Mouse (Mus musculus) hindbrain, embryonic 14.5 days (tissue): ENCODE data around the gene Tmprss9. TPM values are rescaled to one million over a fixed set of nuclear protein-coding genes. Genes with fewer than 3 reads are reported as not detected.

Experiments used
- ATAC-seq: fragments of 200-750 bp; cut with Nextera tagmentation; 2 replicates; pipeline ENCODE4 v1.8.0; 2017; ENCODE audit warnings: moderate number of reproducible peaks, mild to moderate bottlenecking, moderate TSS enrichment, moderate library complexity; ENCODE audit not compliant: low FRiP score
- DNase-seq: peaks from one replicate; pipeline ENCODE4 v3.0.0-alpha.2; 2015; ENCODE audit warnings: low spot score
- H3K27ac ChIP-seq: fragments of 300-500 bp; sonication (generic); 2 replicates; pipeline ENCODE4 v1.5.1; 2014; ENCODE audit warnings: mild to moderate bottlenecking, moderate library complexity
- H3K27me3 ChIP-seq: fragments of 300-500 bp; sonication (generic); 2 replicates; pipeline ENCODE4 v1.6.1; 2014; ENCODE audit warnings: mild to moderate bottlenecking, low read length, mixed read lengths; ENCODE audit not compliant: control insufficient read depth, insufficient read depth
- H3K36me3 ChIP-seq: fragments of 300-500 bp; sonication (generic); replicated peaks from 2 replicates; pipeline ENCODE4 v1.6.1; 2014; ENCODE audit not compliant: control insufficient read depth, insufficient read depth
- H3K4me1 ChIP-seq: fragments of 300-500 bp; sonication (generic); replicated peaks from 2 replicates; pipeline ENCODE4 v1.6.1; 2014; ENCODE audit warnings: antibody characterized with exemption, low read length, mixed read lengths; ENCODE audit not compliant: control insufficient read depth, insufficient read depth
- H3K4me2 ChIP-seq: fragments of 300-500 bp; sonication (generic); replicated peaks from 2 replicates; pipeline ENCODE4 v1.6.1; 2014; ENCODE audit warnings: mild to moderate bottlenecking, moderate library complexity
- H3K4me3 ChIP-seq: fragments of 300-500 bp; sonication (generic); replicated peaks from 2 replicates; pipeline ENCODE4 v1.5.1; 2014; ENCODE audit warnings: mild to moderate bottlenecking, low read length
- H3K9ac ChIP-seq: fragments of 300-500 bp; sonication (generic); 2 replicates; pipeline ENCODE4 v1.6.1; 2014
- H3K9me3 ChIP-seq: fragments of 300-500 bp; sonication (generic); 2 replicates; pipeline ENCODE4 v1.6.1; 2016; ENCODE audit warnings: low read length; ENCODE audit not compliant: control insufficient read depth
- WGBS: fragments of 180-500 bp; shearing (Covaris S2); extraction: QIAGEN DNeasy Blood & Tissue Kit; methylation state at CpG from one replicate; pipeline ENCODE4 v1.1.7; 2014; 5-methylcytosine and 5-hydroxymethylcytosine counted together
- polyA plus RNA-seq: library from polyadenylated mRNA; unstranded; fragments of >200 nt; fragmentation: Nextera tagmentation; extraction: Ambion mirVana; gene quantifications from 2 replicates; pipeline ENCODE4 v1.2.1, GENCODE M21; 2014

The Tmprss9 gene
- polyA plus RNA-seq, 1 experiment from 2014 or later: 0.17 TPM

GRCm38 (mm10) chr10:80931153-80931671, 59.6 kb downstream of the Tmprss9 start:
- peaks cover 56% of the 10 kb centered on the region for H3K4me1 ChIP-seq
- 3% methylated on average over 13 of the region's 14 CpGs for WGBS
- ATAC-seq (no peak), DNase-seq (no peak)
- H3K4me3 ChIP-seq: peak overlapping the region; percentile 40
- no peaks in the 10 kb centered on the region for H3K9me3 ChIP-seq
- peak overlapping the region; percentile 94 for H3K4me2 ChIP-seq
- H3K36me3 ChIP-seq: no peaks in the 10 kb centered on the region
- H3K27ac ChIP-seq: no peak overlapping the region
- H3K9ac ChIP-seq: no peak overlapping the region
- peaks cover 57% of the 10 kb centered on the region for H3K27me3 ChIP-seq

GRCm38 (mm10) chr10:80931695-80932094, 60.0 kb downstream of the Tmprss9 start:
- peaks cover 61% of the 10 kb centered on the region for H3K4me1 ChIP-seq
- H3K4me2 ChIP-seq: peak overlapping the region; percentile 94
- H3K9ac ChIP-seq: peak overlapping the region; percentile 18; the same call in 1 of the 2 replicates
- peak overlapping the region; percentile 40 for H3K4me3 ChIP-seq
- no peaks in the 10 kb centered on the region for H3K9me3 ChIP-seq
- H3K36me3 ChIP-seq: no peaks in the 10 kb centered on the region
- H3K27me3 ChIP-seq: peaks cover 62% of the 10 kb centered on the region
- no peak for ATAC-seq
- H3K27ac ChIP-seq: no peak overlapping the region
- no peak for DNase-seq
- under 1% methylated on average over 23 of the region's 26 CpGs for WGBS

GRCm38 (mm10) chr10:80932206-80932605, 60.6 kb downstream of the Tmprss9 start:
- H3K36me3 ChIP-seq: no peaks in the 10 kb centered on the region
- ATAC-seq (no peak), DNase-seq (no peak)
- no peak overlapping the region for H3K27ac ChIP-seq
- H3K9ac ChIP-seq: peak overlapping the region; percentile 18; the same call in 1 of the 2 replicates
- H3K4me3 ChIP-seq: peak overlapping the region; percentile 40
- 0% methylated on average over 20 of the region's 20 CpGs for WGBS
- H3K4me1 ChIP-seq: peaks cover 63% of the 10 kb centered on the region
- H3K4me2 ChIP-seq: peak overlapping the region; percentile 94
- peaks cover 64% of the 10 kb centered on the region for H3K27me3 ChIP-seq
- no peaks in the 10 kb centered on the region for H3K9me3 ChIP-seq

GRCm38 (mm10) chr10:80932700-80933420, 61.2 kb downstream of the Tmprss9 start:
- peak overlapping the region; percentile 94 for H3K4me2 ChIP-seq
- peaks cover 69% of the 10 kb centered on the region for H3K4me1 ChIP-seq
- H3K36me3 ChIP-seq: no peaks in the 10 kb centered on the region
- H3K9ac ChIP-seq: no peak overlapping the region; the same call in 1 of the 2 replicates
- no peaks in the 10 kb centered on the region for H3K9me3 ChIP-seq
- peaks cover 71% of the 10 kb centered on the region for H3K27me3 ChIP-seq
- ATAC-seq (no peak), DNase-seq (no peak)
- peak overlapping the region; percentile 40 for H3K4me3 ChIP-seq
- WGBS: 2% methylated on average over 17 of the region's 17 CpGs
- H3K27ac ChIP-seq: no peak overlapping the region

GRCm38 (mm10) chr10:80933421-80933979, 61.9 kb downstream of the Tmprss9 start:
- Histone ChIP-seq H3K27me3 (peaks cover 71% of the 10 kb centered on the region), H3K27ac (no peak overlapping the region), H3K36me3 (no peaks in the 10 kb centered on the region), H3K9ac (no peak overlapping the region), H3K4me1 (peaks cover 75% of the 10 kb centered on the region), H3K4me3 (no peak overlapping the region), H3K4me2 (peak overlapping the region; percentile 30), H3K9me3 (no peaks in the 10 kb centered on the region)
- 4% methylated on average over 21 of the region's 21 CpGs for WGBS
- DNase-seq (no peak), ATAC-seq (no peak)

GRCm38 (mm10) chr10:80934136-80934985, 62.7 kb downstream of the Tmprss9 start:
- Histone ChIP-seq H3K9me3 (no peaks in the 10 kb centered on the region), H3K27ac (no peak overlapping the region), H3K27me3 (peaks cover 71% of the 10 kb centered on the region), H3K4me1 (peaks cover 78% of the 10 kb centered on the region), H3K36me3 (no peaks in the 10 kb centered on the region), H3K9ac (no peak overlapping the region), H3K4me2 (no peak overlapping the region), H3K4me3 (no peak overlapping the region)
- DNase-seq (no peak), ATAC-seq (no peak)
- 33% methylated on average over 14 of the region's 14 CpGs for WGBS

GRCm38 (mm10) chr10:80935241-80935640, 63.6 kb downstream of the Tmprss9 start:
- Histone ChIP-seq H3K4me1 (peaks cover 80% of the 10 kb centered on the region), H3K27me3 (peaks cover 69% of the 10 kb centered on the region)

GRCm38 (mm10) chr10:80935698-80936097, 64.0 kb downstream of the Tmprss9 start:
- peaks cover 79% of the 10 kb centered on the region for H3K4me1 ChIP-seq

More at GRCm38 (mm10) chr10:80935241-80935640, 63.6 kb downstream of the Tmprss9 start:
- H3K9ac ChIP-seq: no peak overlapping the region
- no peaks in the 10 kb centered on the region for H3K9me3 ChIP-seq
- no peak for ATAC-seq
- DNase-seq: no peak
- no peaks in the 10 kb centered on the region for H3K36me3 ChIP-seq
- H3K4me2 ChIP-seq: peak overlapping the region; percentile 39; the same call in 1 of the 2 replicates
- H3K27ac ChIP-seq: no peak overlapping the region
- WGBS: 3% methylated on average over 3 of the region's 3 CpGs
- H3K4me3 ChIP-seq: no peak overlapping the region

More at GRCm38 (mm10) chr10:80935698-80936097, 64.0 kb downstream of the Tmprss9 start:
- Histone ChIP-seq H3K9ac (peak overlapping the region; percentile 28; the same call in 1 of the 2 replicates), H3K36me3 (no peaks in the 10 kb centered on the region), H3K4me2 (peak overlapping the region; percentile 39), H3K4me3 (peak overlapping the region; percentile 12), H3K9me3 (no peaks in the 10 kb centered on the region), H3K27me3 (peaks cover 65% of the 10 kb centered on the region), H3K27ac (peak overlapping the region; percentile 58; the same call in 1 of the 2 replicates)
- WGBS: 4% methylated on average over 17 of the region's 17 CpGs
- ATAC-seq (no peak), DNase-seq (no peak)
